Mouse (Mus musculus): ENCODE data around the gene Rnf115.

DNA sequence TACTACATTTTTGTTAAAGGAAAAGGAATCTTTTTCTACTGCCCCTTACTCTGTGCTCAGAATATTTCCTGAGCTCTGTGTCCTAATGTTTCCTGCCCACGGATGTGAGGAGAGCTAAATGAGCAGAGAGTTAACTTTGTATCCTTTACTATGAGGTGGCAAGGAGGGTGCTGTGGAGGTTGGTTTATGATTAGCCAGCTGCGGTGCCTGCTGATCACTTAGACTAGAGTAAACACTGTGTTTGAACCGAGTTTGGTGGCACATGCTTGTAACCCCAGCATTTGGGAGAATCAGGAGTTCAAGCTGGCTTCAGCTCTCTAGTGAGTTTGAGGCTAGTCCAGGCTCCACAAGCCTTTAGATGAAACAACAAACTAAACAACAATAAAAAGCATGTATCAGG, 49.7 kb downstream of the Rnf115 start:
- TF ChIP-seq POLR2A (IDR thresholded peaks at IDR 0.05; ENCODE audit: insufficient read depth, low read depth, low read length): no peak
- TF ChIP-seq CTCF (IDR thresholded peaks at IDR 0.05): no peak
- TF ChIP-seq EP300 (IDR thresholded peaks at IDR 0.05; ENCODE audit: insufficient read depth, low read depth, low read length): no peak

All from heart, adult 2 months (tissue).